Mouse (Mus musculus) A20 (cell line): ENCODE measurements at regions not wholly inside any gene's neighbourhood (a gene's known extent, or its start where the extent isn't known, plus 50 kb on each side); places are given as distances from the start of the nearest gene placed in this dataset.
A peak's percentile ranks its signal among the peaks of the same experiment; 100 is the strongest.

Source experiments
- DNase-seq: peaks from one replicate; pipeline ENCODE4 v3.0.0-alpha.2; 2011; ENCODE audit warnings: low read depth, low spot score

- DNase-seq: no peak
Observed at GRCm38 (mm10) chr9:41834487-41835404, 289.4 kb downstream of the Sorl1 start.

- no peak for DNase-seq
Observed at GRCm38 (mm10) chr9:41833408-41833807, 290.7 kb downstream of the Sorl1 start.

GRCm38 (mm10) chr9:41827356-41827755, 296.7 kb downstream of the Sorl1 start:
- no peak for DNase-seq

GRCm38 (mm10) chr9:41821401-41821800, 302.7 kb downstream of the Sorl1 start:
- DNase-seq: no peak

- no peak for DNase-seq
Observed at GRCm38 (mm10) chr9:41817740-41818461, 306.2 kb downstream of the Sorl1 start.

GRCm38 (mm10) chr9:41815921-41816320, 308.2 kb downstream of the Sorl1 start:
- DNase-seq: no peak

GRCm38 (mm10) chr9:41809291-41809690, 314.8 kb downstream of the Sorl1 start:
- no peak for DNase-seq

GRCm38 (mm10) chr9:41808791-41809190, 315.3 kb downstream of the Sorl1 start:
- no peak for DNase-seq

- no peak for DNase-seq
Observed at GRCm38 (mm10) chr9:41806289-41806621, 317.8 kb downstream of the Sorl1 start.

- no peak for DNase-seq
Observed at GRCm38 (mm10) chr9:41805491-41806288, 318.4 kb downstream of the Sorl1 start.

- DNase-seq: no peak
Observed at GRCm38 (mm10) chr9:41804711-41805331, 319.3 kb downstream of the Sorl1 start.

- peak; percentile 8 for DNase-seq
Observed at GRCm38 (mm10) chr9:41803680-41804460, 320.2 kb downstream of the Sorl1 start.

- no peak for DNase-seq
Observed at GRCm38 (mm10) chr9:41801376-41801775, 322.7 kb downstream of the Sorl1 start.

GRCm38 (mm10) chr9:41792830-41793213, 331.3 kb downstream of the Sorl1 start:
- no peak for DNase-seq

- DNase-seq: no peak
Observed at GRCm38 (mm10) chr9:41792173-41792829, 331.8 kb downstream of the Sorl1 start.

- no peak for DNase-seq
Observed at GRCm38 (mm10) chr9:41791501-41792172, 332.5 kb downstream of the Sorl1 start.

GRCm38 (mm10) chr9:41785131-41785530, 339.0 kb downstream of the Sorl1 start:
- no peak for DNase-seq

- DNase-seq: no peak
Observed at GRCm38 (mm10) chr9:41772281-41772902, 351.7 kb downstream of the Sorl1 start.

GRCm38 (mm10) chr9:41771276-41771675, 352.8 kb downstream of the Sorl1 start:
- no peak for DNase-seq
